Mouse (Mus musculus): ENCODE results near the gene Spindoc. TPM values are rescaled to one million over a fixed set of nuclear protein-coding genes. Genes with fewer than 3 reads are reported as not detected.
"Not testable (repeated sequence)": the region's sequence is repeated elsewhere in the genome, so short reads cannot be mapped to it uniquely, and the experiment has no call there.

Gene Spindoc
- total RNA-seq, 4 experiments from 2014 or later: 13.3 to 15.1 (median 13.8) TPM

DNA sequence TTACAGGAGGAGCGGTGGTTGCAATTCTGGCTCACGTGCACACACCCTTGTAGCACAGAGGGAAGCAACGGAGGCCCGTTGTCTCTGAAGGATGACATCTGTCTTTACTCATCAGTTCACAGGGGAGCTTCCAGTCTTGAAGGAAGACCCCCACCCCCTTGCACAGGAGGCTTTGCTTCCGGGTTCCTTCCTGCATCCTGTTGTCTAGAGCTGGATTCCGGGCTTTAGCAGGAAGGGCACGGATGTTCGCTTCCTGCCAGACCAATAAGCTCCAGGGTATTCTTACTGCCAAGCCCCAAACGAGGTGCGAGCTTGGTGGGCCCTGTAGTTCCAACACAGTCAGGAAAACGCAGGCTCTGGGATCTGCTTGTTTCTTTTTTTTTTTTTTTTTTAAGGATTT is 17.8 kb upstream of the Spindoc start:
- DNase-seq (ENCODE audit: low spot score): peak; percentile 55

DNA sequence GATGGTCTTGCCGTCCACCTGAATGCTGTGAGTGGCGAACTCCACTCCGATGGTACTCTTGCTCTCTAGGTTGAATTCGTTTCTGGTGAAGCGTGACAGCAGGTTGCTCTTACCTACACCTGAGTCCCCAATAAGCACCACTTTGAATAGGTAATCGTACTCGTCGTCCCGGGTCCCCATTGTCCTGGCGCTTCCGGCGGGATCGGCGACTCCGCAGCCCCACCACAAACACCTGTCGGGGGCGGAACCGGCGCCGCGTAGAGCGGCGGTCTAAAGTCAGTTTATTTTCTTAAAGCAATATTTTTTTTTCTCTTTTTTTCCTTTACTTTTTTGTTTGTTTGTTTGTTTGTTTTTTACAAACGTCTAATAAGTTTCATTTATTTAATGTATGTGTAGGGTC is 16.1 kb upstream of the Spindoc start:
- not testable (repeated sequence) for DNase-seq (ENCODE audit: low spot score)

DNA sequence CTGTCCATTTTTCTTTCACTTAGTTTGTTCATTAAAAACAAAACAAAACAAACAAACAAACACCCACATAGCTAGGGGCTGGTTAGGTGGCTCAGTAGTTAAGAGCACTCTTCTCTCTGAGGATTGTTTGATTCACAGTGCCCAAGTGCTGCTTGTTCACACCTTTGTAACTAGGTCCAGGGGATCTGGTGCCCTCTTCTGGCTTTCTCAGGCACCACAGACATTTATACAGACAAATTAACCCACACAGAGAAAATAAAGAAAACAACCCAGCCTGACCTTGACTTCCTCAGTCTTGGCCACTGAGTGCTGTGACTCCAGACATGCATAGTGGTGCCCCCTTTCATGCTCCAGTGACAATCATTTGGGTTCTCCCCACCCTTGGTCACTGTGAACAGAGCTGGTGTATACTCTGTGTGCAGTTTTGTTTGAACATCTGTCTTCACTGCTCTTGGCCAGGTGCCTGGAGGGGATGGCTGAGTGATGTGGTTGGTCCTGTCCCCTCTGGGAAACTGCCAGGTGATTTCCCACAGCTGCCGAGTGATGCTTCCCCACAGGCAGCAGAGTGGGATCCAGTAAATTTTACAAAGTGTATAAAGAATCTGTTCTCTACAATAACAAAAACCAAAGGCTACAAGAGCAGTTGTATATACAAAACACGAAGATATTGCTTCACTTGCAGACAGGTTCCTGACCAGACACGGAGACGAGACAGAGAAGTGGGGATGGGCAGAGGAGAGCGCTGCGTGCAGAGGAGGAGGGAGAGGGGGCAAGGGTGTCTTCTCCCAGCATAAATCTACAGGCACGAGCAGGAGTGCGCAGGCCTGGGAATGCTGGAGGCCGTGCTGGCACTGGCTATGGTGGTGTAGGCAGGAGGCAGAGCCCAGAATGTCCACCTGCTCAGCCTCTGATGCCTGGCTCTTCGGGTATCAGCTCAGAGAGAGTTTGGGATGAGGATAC is 14.4 kb upstream of the Spindoc start:
- not testable (repeated sequence) for DNase-seq (ENCODE audit: low spot score)

DNA sequence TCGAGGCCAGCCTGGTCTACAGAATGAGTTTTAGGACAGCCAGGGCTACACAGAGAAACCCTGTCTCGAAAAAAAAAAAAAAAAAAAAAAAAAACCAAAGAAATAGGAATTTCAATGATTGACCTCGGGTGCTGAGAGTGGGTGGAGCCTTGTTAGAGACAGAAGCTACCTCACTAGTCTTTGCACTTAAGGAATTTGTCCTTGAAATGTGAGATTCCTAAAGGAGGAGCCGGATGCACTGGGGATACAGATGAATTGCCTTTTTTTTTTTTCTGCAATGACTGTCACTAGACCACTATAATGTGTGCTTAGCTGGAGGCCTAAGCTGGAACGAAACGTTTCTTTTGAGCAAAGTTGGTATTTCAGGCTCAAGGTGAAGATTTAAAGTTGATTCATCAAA is 5.7 kb upstream of the Spindoc start:
- DNase-seq (ENCODE audit: low spot score): no peak

DNA sequence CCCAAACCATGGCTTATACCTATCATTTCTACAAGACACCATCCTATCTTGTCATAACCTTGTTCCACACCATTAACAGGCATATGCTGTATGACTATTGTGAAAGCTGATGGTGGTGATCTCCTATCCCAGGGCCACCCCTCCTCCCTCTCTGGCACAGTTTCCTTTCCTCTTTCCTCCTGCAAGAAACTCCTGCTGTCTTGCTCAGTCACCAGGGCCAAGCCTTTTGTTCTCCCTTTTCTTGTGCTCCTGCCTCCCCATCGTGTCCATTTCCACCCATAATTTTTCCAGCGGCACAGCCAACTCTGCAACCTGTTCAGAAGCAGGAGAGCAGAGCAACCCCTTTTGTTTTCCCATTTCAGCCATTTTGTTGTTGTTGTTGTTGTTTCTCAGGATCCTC is 3.2 kb upstream of the Spindoc start:
- DNase-seq (ENCODE audit: low spot score): no peak

DNA sequence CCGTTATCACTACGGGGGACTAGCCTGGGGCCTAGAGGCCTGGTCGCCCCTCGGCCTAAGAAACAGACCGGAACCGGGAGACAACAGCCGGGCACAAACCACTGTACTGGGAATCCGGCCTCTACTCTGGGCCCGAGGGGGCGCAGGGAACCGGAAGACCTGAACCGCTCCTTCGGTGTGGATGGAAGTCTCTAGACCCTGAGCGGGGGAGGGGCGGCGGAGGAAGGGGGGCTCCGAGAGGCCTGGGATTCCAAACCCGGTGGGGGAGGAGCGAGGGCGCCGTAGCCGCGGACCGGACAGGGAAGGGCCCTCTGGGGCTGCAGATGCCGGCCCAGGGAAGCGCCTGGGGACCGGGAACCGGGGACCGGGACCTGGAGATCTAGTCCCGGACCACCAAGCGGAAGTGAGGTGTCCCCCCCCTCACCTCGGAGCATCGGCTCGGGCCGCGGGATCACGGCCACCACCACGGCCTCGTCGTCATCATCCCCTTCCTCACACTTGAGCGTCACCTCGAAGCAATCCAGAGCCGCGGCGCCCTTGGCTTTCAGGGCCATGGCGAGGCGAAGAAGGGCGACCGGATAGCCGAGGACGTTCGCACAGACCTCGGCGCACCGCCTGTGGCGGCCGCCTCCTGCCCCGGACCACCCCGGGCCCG is 419 bp downstream of the Spindoc start:
- DNase-seq (ENCODE audit: low spot score): peak; percentile 48

DNA sequence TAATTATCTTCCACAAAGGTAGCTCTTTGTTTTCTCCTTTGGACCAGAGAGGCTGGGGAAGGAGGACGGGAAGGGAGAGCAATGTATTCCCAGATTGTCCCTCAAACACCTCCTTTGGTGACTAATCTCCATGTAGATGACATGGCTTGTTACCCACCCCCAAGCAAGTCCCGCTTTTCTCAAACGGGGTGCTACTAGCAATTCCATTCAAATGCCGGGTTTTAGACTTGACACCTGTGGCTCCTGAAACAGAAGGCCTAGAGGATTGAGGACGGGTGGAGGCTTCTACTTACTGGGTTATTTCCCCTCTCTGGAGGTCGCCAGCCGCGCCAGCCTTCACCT is 917 bp downstream of the Spindoc start:
- DNase-seq (ENCODE audit: low spot score): no peak

DNA sequence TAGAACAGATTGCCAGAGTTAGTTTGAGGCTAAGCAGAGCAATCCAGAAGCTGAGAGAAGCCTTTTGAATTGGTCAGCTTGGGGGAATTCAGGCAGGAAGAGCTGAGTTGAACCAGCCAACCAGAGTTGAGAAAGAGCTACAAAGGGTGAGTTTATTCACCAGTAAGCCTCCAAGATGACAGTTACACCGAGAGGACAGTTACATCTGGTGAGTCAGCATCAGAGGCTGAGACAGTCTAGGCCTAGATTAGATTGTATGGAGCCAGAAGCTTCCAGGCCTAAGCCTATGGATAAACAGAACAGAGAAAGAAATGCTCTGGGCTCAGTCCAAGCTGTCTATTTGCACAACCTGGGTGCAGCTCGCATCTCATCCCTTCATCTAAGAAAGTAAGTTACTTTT is 5.2 kb downstream of the Spindoc start:
- DNase-seq (ENCODE audit: low spot score): no peak

DNA sequence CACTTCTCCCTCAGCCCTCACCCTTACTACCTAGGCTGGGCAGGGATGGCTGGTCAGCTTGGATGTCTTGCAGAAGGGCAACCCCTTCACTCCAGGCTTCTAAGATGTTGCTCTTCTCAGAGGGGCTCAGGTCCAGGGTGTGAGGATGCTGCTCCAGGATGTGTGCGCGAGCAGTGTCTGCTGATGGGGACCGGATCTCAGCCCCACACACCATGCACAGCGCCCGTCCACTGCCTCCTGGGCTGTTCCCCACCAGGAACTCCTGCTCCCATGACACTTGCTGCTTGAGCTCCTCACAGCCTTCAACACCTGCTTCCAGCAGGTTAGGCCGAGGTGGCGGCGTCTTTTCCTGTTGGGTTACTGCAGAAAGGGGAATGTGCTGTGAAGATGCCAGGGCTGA is 8.3 kb downstream of the Spindoc start:
- DNase-seq (ENCODE audit: low spot score): no peak

DNA sequence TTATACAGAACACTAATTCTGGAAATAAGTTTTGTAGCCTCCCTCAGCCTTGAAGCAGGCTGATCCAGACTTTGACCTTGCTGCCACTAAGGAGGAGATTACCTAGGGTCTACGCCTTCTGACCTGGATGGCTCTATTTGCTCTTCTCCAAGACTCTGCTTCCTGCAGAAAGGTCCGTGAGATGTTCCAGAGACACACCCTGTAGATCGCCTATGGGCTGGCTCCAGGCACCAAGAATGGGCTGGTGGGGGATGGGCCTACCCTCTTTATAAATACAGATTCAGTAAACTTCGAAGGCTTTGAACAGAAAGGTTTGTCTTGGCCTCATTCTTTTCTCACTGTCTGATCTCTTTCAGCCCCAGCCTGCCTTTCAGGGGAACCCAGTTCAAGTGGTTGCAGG is 13.3 kb downstream of the Spindoc start:
- not testable (repeated sequence) for DNase-seq (ENCODE audit: low spot score)

DNA sequence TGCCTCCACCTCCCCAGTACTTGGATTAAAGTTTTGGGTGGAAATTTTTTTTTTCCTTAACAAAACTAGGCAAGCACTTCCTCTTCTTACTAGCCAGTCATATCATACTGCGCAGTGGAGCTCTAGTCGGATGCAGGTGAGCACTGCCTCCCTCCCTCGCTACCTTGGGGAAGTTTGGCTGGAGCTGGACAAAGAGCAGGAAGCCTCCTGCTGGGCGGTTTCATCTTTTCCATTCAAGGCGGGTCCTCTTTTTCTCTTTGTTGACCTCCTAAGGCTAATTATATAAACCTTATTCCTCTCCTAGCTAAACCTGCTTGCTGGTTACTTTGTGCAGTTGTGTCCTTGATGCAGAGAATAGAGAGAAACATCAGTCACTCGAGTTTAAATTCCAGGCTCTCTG is 29.2 kb downstream of the Spindoc start:
- DNase-seq (ENCODE audit: low spot score): no peak

DNA sequence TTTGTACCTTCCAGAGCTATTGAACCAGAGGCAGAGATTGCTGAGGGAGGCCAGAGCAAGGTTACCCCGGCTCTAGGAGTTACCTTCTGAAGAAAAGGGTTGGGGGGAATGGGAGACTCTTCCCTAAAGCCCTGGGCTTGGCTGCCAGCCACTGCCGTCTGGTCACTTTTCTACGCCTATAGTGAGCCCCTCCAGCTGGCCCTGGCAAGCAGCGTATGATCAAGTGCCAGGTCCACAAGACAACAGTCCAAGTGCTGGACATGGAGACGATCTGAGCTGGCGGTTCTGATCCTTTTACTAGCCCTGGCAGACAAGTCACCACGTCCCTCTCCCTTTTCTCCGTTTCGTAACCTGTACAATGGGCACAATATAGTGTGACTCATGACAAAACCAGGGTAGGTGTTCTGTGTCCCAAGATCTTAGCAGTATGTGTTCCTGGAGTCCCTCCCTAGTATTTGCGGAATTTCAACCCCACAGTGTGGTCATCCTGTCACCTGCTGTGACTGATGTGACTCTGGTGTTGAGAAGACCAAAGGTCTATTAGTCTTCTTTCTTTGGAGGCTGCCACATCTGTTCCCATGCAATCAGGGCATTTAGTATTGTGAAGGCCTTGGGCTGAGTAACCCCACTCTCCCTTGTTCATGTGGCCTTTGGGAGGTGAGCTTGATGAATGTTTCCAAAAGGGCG is 29.8 kb downstream of the Spindoc start:
- no peak for DNase-seq (ENCODE audit: low spot score)

DNA sequence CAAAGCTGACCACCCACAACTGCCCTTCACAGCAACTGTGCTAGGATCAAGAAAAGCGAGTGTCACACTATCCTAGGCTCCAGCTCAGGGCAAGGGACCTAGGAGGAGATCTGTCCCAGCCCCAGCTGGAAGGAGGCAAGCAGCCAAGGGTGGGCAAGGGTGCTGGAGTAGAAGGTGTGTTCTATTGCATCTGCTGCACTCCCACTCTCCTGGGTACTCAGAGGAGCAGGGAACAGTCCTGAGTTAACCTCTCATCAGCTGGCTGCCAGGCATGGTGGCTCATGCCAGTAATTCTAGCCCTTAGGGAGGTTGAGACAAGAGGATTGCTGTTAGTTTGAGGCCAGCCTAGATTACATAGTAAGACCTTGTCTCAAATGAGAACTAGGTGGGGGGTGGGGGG is 32.8 kb downstream of the Spindoc start:
- DNase-seq (ENCODE audit: low spot score): no peak

DNA sequence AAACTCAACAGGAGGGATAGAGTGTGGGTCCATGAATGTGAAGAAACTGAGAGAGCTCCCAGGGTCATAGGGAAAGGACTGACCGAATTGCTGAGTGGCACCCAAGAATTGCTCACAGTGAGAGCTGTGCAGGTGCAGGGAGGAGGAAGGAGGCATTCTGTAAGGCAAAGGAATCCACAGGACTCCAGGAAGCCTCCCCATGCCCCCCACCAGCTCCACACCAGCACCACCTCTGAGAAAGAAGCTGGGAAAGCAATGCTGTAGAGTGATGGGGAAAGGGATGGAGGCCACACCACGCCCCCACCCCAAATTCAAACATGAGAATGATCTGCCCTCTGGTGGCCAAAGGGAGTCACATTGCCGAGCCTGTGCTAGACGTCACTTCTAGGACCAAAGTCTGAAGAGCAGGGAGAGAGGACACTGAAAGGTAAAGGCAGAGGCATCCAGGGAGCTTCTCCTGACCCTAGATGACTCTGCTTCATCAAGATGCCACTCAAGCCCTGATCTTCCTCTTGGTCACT is 37.5 kb downstream of the Spindoc start:
- no peak for DNase-seq (ENCODE audit: low spot score)

DNA sequence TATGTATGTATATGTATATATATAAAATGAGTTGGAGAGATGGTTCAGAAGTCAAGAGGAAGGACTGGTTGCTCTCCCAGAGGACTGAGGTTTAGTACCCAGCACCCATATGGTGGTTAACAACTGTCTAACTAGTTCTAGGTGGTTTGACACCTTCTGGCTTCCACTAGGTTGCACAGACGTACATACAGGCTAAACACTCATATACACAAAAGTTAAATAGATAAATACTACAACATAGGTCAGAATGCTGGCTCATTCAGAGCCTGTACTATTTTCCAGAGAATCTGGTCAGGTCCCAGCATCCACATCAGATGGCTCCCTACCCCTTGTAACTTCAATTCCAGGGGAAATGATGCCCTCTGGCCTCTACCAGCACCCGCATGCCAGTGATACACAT is 40.1 kb downstream of the Spindoc start:
- DNase-seq (ENCODE audit: low spot score): no peak

DNA sequence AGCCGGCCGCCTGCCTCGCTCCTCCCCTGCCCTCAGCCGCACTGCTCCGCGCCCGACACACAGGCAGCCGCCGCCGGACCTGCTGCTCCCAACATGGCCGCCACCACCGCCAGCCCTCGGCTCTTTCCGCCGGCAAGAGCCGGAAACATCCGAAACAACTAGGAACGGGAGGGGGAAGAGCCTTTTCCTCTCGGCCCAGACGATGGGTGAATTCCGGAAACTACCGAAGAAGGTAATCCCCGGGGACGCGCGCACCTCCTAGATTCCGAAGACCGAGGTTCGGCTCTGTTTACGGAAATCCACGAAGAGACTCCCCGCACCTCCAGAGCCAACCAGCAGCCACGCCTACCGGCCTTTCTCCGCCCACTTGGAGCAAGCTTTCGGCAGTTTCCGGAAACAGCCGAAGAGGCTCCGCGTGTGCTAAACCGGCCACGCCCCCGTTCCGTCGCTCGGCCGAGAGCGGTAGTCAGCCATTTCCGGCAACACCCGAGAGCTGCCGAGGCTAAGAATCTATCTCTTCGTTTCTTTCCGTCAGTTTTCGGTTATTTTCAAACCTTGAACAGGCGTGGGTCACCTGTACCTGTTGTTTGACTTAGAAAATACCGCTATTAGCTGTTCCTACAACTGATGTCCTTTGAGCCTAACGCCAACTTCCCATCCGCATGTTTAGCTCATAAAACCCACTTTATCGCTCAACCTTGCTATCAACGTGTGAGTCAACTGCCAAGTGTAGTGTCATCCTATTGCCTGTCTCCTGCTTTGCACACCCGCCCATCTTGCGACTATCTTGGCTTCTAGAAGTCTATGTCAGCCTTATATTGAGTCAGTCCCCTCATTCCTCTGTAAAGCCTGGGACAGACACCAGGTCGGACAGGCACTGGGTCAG is 41.0 kb downstream of the Spindoc start, which contains the start of gene Mark2:
TSS of gene Mark2 (minus strand) at position 349 of the 886 bp plus-strand sequence.
- DNase-seq (ENCODE audit: low spot score): peak; percentile 99

DNA sequence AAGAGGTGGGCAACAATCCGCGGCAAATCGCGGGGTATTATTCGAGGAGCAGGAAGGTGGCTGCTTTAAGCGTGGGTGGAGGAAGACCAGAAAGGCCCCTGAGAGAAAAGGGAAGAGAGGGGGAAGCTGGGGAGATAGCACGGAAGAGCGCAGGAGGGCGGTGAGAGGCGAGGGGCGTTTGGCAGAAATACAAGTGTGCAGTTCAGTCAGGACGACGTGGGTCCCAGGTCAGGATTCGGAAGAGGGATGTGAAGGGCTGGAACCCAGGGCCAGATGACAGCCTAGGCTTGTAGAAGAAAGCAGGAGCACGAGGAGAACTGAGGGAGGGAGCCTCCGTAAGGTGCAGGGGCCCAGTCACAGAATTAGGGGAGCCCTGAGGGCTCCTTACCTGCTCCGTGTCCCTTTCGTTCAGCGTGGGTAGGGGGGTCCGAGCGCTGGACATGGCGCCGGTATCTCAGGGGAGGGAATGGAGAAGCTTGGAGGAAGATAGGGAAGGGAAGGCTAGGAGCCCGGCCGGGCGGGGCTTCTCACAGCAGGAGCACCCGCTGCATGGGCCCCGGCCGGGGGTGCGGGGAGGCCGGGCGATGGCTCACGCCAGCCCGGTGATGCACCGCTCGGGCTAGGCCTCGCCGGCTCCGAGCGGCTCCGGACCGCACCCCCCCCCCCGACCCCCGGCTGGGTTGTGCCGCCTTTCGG is 41.9 kb downstream of the Spindoc start:
- no peak for DNase-seq (ENCODE audit: low spot score)

DNA sequence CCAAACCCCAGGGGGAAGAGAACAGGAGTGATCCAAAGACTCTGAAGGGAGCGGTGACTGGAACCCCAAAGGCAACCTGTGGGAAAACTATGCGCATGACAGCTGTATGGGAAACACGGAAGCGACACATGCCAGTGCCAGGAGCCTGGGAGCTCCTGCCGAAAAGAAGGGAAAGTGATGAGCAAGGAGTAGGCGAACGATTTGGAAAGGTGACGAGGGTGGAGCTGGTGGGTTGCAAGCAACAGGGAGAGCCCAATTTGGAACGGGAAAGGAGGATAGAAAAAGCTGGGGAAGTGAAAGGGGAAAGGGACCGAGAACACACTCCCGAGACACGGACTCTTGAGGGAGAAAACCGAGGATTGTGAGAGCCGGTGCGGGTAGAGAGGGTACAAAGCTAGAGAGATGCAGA is 42.4 kb downstream of the Spindoc start:
- peak; percentile 16 for DNase-seq (ENCODE audit: low spot score)

DNA sequence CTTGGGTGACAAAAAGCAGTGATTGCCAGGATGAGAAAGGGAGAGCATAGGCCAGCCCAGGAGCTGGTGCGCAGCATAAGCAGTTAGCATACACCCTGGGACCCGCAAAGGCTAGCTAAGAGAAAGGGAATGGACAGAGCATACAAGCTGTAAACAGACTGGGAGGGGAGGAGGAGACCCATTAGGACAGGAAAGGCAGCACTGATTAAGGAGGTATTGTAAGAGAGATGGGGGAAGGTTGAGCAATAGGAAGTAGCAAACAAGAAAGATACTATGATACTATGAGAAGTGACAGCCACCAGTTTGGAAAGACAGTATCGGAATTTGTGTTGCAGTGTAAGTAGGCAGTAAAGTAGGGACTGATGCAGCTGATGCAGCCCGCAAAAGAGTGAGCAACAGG is 42.9 kb downstream of the Spindoc start:
- no peak for DNase-seq (ENCODE audit: low spot score)

DNA sequence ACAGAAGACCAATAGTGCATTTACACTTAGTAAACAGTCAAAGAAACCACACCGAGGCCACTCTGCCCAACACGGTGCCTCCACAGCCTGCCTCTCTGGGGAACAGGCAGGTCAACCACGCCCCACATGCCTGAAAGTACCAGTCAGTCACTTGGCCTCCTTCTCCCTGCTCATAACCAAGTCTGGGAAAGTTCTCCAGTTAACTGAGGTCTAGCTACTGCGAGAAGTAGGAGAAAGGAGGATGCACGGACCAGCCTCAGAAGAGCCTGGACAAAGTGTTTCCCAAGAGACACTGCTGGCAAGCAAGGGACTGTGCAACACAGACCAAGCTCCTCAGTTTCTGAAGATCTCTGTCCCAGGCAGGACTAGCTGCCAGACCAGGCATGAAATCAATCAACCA is 43.8 kb downstream of the Spindoc start:
- no peak for DNase-seq (ENCODE audit: low spot score)
